Mouse (Mus musculus): ENCODE data around the gene Wdr25.
"Not testable (repeated sequence)": the region's sequence is repeated elsewhere in the genome, so short reads cannot be mapped to it uniquely, and the experiment has no call there.

The Wdr25 gene

GRCm38 (mm10) chr12:108892989-108893714 lies at the start of gene Wdr25:
Gene Wdr25 (plus strand): TSS chr12:108893631.
- DNase-seq (ENCODE audit: low read depth, low spot score) = peak; percentile 48

GRCm38 (mm10) chr12:108848033-108848432 lies 45.4 kb upstream of the Wdr25 start:
- not testable (repeated sequence) for DNase-seq (ENCODE audit: low read depth, low spot score)

- no peak for DNase-seq (ENCODE audit: low read depth, low spot score)
These were observed 43.9 kb upstream of the Wdr25 start for GRCm38 (mm10) chr12:108849488-108850022.

GRCm38 (mm10) chr12:108850129-108850528 lies 43.3 kb upstream of the Wdr25 start:
- DNase-seq (ENCODE audit: low read depth, low spot score) = no peak

GRCm38 (mm10) chr12:108850886-108851285 lies 42.5 kb upstream of the Wdr25 start:
- no peak for DNase-seq (ENCODE audit: low read depth, low spot score)

- no peak for DNase-seq (ENCODE audit: low read depth, low spot score)
These were observed 40.6 kb upstream of the Wdr25 start for GRCm38 (mm10) chr12:108852822-108853221.

- no peak for DNase-seq (ENCODE audit: low read depth, low spot score)
These were observed 38.4 kb upstream of the Wdr25 start for GRCm38 (mm10) chr12:108855081-108855480.

GRCm38 (mm10) chr12:108856186-108856585 lies 37.2 kb upstream of the Wdr25 start:
- DNase-seq (ENCODE audit: low read depth, low spot score) = no peak

- DNase-seq (ENCODE audit: low read depth, low spot score) = no peak
These were observed 36.3 kb upstream of the Wdr25 start for GRCm38 (mm10) chr12:108857109-108857508.

- DNase-seq (ENCODE audit: low read depth, low spot score) = no peak
These were observed 35.7 kb upstream of the Wdr25 start for GRCm38 (mm10) chr12:108857589-108858184.

- DNase-seq (ENCODE audit: low read depth, low spot score) = no peak
These were observed 34.9 kb upstream of the Wdr25 start for GRCm38 (mm10) chr12:108858486-108858885.

GRCm38 (mm10) chr12:108865007-108865494 lies 28.4 kb upstream of the Wdr25 start:
- DNase-seq (ENCODE audit: low read depth, low spot score) = no peak

GRCm38 (mm10) chr12:108869575-108869974 lies 23.9 kb upstream of the Wdr25 start:
- peak; percentile 25 for DNase-seq (ENCODE audit: low read depth, low spot score)

GRCm38 (mm10) chr12:108873122-108873521 lies 20.3 kb upstream of the Wdr25 start:
- DNase-seq (ENCODE audit: low read depth, low spot score) = no peak

GRCm38 (mm10) chr12:108879138-108879537 lies 14.3 kb upstream of the Wdr25 start:
- DNase-seq (ENCODE audit: low read depth, low spot score) = no peak

- DNase-seq (ENCODE audit: low read depth, low spot score) = no peak
These were observed 12.8 kb upstream of the Wdr25 start for GRCm38 (mm10) chr12:108880606-108881005.

GRCm38 (mm10) chr12:108881192-108881591 lies 12.2 kb upstream of the Wdr25 start:
- DNase-seq (ENCODE audit: low read depth, low spot score) = no peak

- DNase-seq (ENCODE audit: low read depth, low spot score) = no peak
These were observed 10.7 kb upstream of the Wdr25 start for GRCm38 (mm10) chr12:108882776-108883175.

- no peak for DNase-seq (ENCODE audit: low read depth, low spot score)
These were observed 7.5 kb upstream of the Wdr25 start for GRCm38 (mm10) chr12:108885906-108886305.

GRCm38 (mm10) chr12:108887077-108887476 lies 6.4 kb upstream of the Wdr25 start:
- DNase-seq (ENCODE audit: low read depth, low spot score) = no peak

- DNase-seq (ENCODE audit: low read depth, low spot score) = no peak
These were observed 4.8 kb upstream of the Wdr25 start for GRCm38 (mm10) chr12:108888632-108889031.

GRCm38 (mm10) chr12:108893715-108894431 lies 442 bp downstream of the Wdr25 start, which contains the start of gene Wars:
Gene Wars (minus strand): TSS chr12:108894174.
- peak; percentile 97 for DNase-seq (ENCODE audit: low read depth, low spot score)
